Mouse (Mus musculus) kidney, adult 18-20 months (tissue): Measurements from ENCODE around the gene Naa11.

Source experiments
- DNase-seq: peaks from one replicate; pipeline ENCODE4 v3.0.0; 2021

The Naa11 gene

DNA sequence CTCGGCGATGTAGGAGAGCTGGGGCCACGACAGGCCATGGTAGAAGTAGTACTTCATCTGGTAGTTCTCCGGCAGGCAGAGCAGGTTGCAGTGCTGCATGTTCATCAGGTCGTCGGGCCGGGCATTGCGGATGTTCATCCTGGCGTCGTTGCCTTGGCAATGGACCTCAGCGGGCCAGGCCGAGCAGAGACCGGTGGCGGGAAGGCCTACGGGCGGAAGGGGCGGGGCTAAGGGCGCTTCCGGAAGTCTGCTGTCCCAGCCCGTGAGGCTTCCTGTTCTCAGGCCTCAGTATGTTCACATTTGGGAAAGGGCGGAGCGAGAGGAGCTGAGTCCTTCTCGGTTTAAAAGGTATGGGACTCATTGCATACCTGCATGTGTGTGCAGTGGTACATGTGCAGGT lies at the start of gene Naa11:
Gene Naa11, minus strand, starts transcription at position 220 of the 400 bp plus-strand sequence.
- DNase-seq: no peak

DNA sequence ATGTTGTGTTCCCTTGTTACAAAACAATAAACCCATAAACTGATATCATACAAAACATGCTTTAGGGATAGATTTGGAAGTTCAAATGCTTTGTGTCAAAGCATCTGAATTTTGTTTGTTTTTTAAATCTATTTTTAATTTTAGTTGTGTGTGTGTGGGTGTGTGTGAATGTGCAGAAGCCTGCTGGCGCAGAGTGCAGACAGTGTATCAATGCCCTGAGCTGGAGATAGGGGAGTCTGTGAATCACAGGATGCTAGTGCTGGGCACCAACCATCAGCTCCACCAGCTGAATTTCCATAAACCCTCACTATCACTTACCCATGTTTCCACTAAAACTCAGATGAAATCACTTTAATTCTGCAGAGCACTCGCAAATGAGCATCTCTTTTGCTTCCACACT lies 40.3 kb upstream of the Naa11 start:
- no peak for DNase-seq

GRCm38 (mm10) chr5:97429976-97430375 lies 37.8 kb upstream of the Naa11 start:
- DNase-seq: no peak

DNA sequence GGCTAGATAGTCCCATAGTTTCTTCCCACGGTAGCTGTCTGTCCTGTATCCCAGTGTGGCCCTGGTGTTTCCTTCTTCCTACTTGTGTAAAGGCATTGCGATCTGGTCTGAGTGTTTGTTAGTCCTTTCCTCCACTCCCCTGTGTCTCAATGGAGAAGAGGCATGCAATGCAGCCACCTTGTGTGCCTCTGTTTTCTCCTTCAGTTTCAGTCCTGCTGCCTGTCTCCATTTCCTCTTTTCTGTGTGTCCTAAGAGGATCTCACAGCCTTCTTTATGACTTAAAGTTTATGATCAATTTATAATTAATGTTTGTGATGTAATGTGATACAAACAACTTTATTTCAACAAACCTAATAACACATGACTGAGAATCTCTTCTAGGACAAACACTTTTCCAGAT lies 29.5 kb upstream of the Naa11 start:
- DNase-seq: no peak

DNA sequence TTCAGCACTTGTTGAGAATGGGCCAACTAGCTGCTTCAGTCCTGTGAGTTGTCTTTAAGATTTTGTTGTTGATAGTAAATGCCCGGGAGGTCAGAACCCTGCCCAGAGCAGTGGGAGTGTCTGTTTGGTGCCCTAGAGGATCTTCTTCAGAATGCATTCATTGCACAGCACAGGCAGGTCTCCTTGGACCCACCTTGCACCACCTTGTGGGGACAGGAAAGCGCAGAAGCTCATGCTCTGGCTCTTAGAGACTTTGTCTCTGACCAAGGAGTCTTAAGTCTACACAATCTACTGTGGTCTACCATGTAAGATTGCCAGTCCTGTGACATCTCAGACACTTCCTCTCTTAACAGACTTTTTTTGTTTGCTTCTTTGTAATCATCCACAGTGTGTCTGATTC lies 25.0 kb upstream of the Naa11 start:
- DNase-seq: no peak

DNA sequence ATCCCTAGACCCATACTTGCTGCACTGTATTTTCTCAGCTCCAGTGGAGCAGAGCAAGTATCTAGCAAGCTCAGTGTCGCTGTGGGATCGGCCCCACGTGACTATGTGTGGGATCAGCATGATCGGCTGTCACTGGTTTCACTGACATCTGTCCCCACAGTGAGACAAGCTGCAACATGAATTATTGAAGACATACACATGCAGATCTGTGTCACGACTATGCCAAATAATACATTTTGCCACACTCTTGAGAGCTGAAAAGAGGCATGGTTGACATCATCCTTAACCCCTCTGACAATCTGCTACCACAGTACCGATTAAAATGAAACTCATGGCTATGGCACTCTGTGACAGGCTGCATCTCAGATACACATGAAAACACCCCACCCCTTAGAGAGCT lies 23.7 kb upstream of the Naa11 start:
- no peak for DNase-seq

GRCm38 (mm10) chr5:97413716-97414115 lies 21.5 kb upstream of the Naa11 start:
- DNase-seq: no peak

DNA sequence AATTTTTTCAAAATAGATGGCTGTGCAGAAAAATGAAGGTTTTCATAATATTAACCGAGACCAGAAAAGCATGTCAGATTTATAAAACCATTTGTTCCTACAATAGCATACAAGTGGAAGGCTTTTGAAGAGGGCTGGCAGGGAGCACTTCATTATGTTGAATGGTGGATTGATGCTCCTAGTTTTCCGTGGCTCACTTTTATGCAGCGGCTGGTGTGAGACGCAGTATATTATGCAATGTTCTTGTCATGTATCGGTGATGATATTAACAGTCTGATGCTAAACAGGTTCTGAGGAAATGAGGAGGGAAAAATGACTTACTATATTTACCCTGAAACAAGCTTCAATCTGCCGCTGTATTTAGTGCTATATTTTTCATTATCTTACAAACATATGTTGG lies 18.0 kb upstream of the Naa11 start:
- no peak for DNase-seq

GRCm38 (mm10) chr5:97409234-97409704 lies 17.1 kb upstream of the Naa11 start:
- DNase-seq: no peak

GRCm38 (mm10) chr5:97401042-97401441 lies 8.9 kb upstream of the Naa11 start:
- no peak for DNase-seq

DNA sequence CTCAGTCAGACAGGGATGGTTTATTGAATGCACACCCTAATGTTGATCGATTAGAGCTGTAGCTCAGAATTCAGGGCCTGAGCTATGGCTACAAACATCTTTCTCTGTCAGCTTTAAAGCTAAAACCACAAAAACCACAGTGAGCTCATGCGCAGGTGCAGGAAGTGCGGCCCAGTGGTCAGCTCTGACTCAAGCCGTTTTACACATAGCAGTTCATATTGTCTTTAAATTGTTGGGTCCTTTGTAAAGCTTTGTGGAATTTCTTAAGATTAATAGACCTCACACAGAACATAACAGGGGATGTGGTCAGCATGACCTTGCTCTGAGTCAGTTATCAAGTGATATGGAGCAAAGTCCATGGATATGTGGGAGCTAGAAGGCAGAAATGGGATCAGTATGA lies 5.4 kb upstream of the Naa11 start:
- DNase-seq: no peak

- no peak for DNase-seq
Measured at GRCm38 (mm10) chr5:97387622-97388021, 4.6 kb downstream of the Naa11 start.

- DNase-seq: no peak
Measured at GRCm38 (mm10) chr5:97384399-97384798, 7.8 kb downstream of the Naa11 start.

- no peak for DNase-seq
Measured at GRCm38 (mm10) chr5:97382548-97383222, 9.5 kb downstream of the Naa11 start.

DNA sequence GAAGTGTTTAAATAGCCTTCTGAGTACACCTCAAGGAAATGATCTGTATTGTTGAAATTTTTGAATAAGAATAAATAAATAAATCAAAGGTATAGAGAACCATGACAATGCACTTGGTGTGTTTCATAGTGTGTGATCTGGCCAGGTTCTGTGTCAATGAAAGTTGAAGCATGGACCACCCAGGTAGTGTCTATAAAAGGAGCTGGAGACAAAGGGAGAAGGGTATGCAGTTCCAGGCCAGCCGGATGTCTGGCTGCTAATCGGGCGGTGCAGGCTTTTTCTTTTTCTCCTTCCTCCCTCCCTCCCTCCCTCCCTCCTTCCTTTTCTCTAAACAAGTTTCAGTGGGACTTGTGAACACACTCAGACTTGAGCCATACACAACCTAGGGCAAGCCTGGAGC lies 12.2 kb downstream of the Naa11 start:
- DNase-seq: no peak

DNA sequence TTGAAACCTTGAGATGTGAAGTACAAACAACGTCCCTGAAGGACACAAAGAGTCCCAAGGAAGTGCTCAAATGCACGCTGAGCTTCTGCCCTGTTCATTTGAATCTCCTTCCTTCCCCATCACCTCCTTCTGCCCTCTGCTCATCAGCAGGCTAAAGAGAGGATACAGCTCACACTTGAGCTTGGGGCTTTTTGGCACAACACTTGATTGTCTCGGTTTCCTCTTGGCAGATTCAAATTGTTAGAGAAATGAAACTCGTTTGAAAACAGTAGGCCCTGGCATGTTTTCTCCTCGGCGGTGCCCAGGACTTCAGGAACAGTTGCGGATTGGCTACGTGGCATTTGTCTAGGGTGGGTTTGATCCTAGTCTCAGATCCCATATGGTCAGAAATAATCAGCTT lies 27.4 kb downstream of the Naa11 start:
- DNase-seq: no peak

- DNase-seq: no peak
Measured at GRCm38 (mm10) chr5:97364252-97364651, 27.9 kb downstream of the Naa11 start.

GRCm38 (mm10) chr5:97362539-97362938 lies 29.6 kb downstream of the Naa11 start:
- DNase-seq: no peak

DNA sequence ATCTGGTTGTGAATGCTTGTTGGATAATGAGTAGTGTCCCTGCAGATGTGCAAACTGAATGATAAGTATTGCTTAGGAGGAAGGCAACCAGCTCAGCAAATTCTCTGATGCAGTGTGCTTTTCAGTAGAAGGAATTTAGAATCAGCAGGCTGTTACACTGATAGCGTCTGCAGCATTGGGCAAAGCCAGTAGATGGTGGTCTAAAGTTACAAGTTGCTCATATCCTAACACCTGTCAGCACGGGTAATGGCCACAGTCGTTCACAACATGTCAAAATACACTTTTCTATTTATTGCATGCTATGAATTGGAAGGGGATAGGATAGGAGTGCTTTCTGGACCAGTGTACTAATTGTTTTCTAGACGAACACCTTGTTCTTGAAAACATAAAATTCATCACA lies 33.1 kb downstream of the Naa11 start:
- no peak for DNase-seq

DNA sequence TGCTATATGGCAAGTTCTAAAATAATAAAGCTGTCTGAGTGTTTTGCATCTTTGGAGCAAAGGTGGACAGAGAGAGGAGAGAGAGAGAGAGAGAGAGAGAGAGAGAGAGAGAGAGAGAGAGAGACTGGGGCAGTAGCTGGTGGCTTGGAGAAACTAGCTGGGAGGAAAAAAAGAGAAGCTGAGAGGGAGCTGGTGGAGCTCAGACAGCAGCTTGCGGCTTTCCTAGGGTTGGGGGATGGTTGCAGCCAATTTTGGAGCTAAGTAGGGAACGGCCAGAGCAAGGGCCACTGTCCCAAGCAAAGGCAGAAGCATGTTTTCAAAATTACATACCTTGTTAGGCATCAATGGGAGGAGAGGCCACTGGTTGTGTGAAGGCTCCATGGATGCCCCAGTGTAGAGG lies 36.0 kb downstream of the Naa11 start:
- no peak for DNase-seq

DNA sequence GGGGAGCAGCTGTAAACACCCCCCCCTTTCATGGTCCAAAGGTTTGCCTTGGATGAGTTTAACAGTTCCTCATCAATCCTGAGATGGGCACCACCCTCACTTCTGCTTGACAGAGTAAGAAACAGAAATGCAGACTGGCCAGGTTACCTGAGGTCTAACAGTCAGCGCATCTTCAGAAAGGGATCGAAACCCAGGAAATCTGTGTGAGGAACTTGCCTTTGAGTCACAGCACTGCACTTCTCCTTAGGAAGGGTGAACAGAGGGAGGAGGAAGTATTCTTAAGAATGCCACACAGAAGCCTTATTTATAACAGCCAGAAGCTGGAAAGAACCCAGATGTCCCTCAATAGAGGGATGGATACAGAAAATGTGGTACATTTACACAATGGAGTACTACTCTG lies 37.0 kb downstream of the Naa11 start:
- DNase-seq: no peak

DNA sequence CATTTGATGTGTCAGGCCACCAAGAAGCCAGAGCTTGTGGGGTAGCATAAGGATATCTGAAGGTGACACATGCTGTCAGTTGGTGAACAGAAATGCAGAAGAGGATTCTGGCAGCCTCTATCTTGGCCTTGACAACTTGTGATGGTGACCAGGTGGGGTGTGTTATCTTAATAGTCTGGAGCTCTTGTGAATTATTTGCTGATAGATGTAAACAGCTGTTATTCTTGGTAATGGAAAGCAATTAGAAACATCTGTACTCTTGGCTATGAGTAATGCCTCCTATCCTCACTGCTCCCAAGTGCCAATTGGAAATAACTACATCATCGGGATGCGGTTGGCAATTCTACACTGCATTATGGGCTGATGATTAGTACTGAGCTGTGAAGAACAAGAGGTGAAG lies 43.4 kb downstream of the Naa11 start:
- DNase-seq: no peak

DNA sequence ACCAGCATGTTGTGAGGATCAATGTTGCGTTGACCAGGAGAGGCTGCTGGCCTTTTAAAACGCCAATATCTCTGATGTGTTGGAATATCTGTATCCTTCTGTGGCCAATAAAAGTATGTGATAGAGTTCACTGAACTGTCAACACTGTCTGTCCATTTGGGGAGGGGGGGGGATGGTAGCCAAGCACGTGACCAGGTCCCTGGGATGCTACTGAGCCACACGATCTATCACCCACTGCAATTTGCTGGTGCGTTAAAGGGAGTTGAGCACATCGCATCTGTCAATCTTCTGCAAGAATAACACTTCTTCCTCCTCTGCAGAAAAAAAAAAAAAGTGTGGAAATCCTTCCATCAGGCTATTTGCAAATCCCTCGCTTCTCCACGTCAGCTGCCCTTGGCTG lies 43.9 kb downstream of the Naa11 start:
- DNase-seq: no peak

GRCm38 (mm10) chr5:97345732-97346253 lies 46.4 kb downstream of the Naa11 start:
- DNase-seq: no peak

DNA sequence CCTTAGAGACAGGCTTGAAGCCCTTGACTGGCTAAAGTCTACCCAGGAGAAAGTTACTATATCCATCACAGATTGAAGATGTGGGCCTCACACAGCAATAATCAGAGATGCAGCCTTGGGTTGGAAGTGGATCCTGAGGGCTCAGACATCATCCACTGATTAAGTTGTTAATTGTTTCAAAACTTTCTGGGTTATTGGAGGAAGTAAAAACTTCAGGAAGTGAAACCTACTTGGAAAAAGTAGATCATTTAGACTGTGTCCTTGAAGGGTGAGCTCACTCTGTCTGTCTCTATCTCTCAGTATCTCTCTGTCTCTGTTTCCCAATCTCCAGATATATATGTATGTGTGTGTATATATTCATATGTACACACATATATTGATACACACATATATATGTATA lies 47.0 kb downstream of the Naa11 start:
- DNase-seq: no peak
